Mouse (Mus musculus) cerebellum, adult 9-11 months (tissue): Measurements from ENCODE around the gene Gm10153.

Experiments
- DNase-seq: peaks from one replicate; pipeline ENCODE4 v3.0.0; 2022

The Gm10153 gene

GRCm38 (mm10) chr7:142140696-142141095, 49.5 kb downstream of the Gm10153 start:
- no peak for DNase-seq
